ENCODE assay signal across 8 mouse cellular contexts in genomic region chr2:27552620-27553287, GRCm38 (mm10). TPM values are rescaled to one million over a fixed set of nuclear protein-coding genes. Genes with fewer than 3 reads are reported as not detected.
DNase-seq lines count a peak whose midpoint lies in the region; ATAC-seq and TF ChIP-seq lines count a peak whose summit lies in the region.

No protein-coding gene starts in this region.

- no peak for TF ChIP-seq POLR2A in testis, adult 2 months (IDR thresholded peaks at IDR 0.05; ENCODE audit: control insufficient read depth, low read depth, low read length)

- no peaks in the 10 kb centered on the region for H3K27me3 ChIP-seq in testis, adult 2 months (ENCODE audit: control insufficient read depth, insufficient read depth, low read length)
- H3K27me3 ChIP-seq in liver, postnatal 0 days (ENCODE audit: insufficient read depth, low read length), result no peaks in the 10 kb centered on the region

- no peak overlapping the region for H3K4me2 ChIP-seq in liver, postnatal 0 days (ENCODE audit: low read depth, low read length)

- H3K9me3 ChIP-seq in liver, postnatal 0 days (ENCODE audit: low read length), result no peaks in the 10 kb centered on the region

- no peaks in the 10 kb centered on the region for H3K36me3 ChIP-seq in testis, adult 2 months (ENCODE audit: control insufficient read depth, insufficient read depth, low read length)
- H3K36me3 ChIP-seq in liver, postnatal 0 days (replicated peaks; ENCODE audit: insufficient read depth, low read length), result no peaks in the 10 kb centered on the region

- no peak overlapping the region for H3K27ac ChIP-seq in testis, adult 2 months (ENCODE audit: control insufficient read depth, insufficient read depth, low read depth, low read length)
- H3K27ac ChIP-seq in liver, postnatal 0 days (ENCODE audit: low read depth), result no peak overlapping the region

- no peak overlapping the region for H3K9ac ChIP-seq in liver, postnatal 0 days (replicated peaks)

- no peak for TF ChIP-seq EP300 in liver, postnatal 0 days (IDR thresholded peaks at IDR 0.05; ENCODE audit: low read depth)

- peak; percentile 51; the same call in 1 of the 2 replicates for ATAC-seq in liver, postnatal 0 days
- ATAC-seq in inflammation-experienced regulatory T-cells, adult 6 months, result no peak

- peaks cover 4% of the 10 kb centered on the region for H3K4me1 ChIP-seq in testis, adult 2 months (ENCODE audit: control insufficient read depth, insufficient read depth, low read length)
- H3K4me1 ChIP-seq in liver, postnatal 0 days (ENCODE audit: insufficient read depth), result peaks cover 12% of the 10 kb centered on the region

- no peak overlapping the region for H3K4me3 ChIP-seq in testis, adult 2 months (ENCODE audit: control insufficient read depth, low read depth, low read length)
- H3K4me3 ChIP-seq in liver, postnatal 0 days (ENCODE audit: low read depth, low read length), result no peak overlapping the region

- no peak for DNase-seq in testis, postnatal 14 days (ENCODE audit: low spot score)
- DNase-seq in c-Kit-negative CD71-positive TER-119-positive erythroid progenitor cells, embryonic 14.5 days (ENCODE audit: low read depth, low spot score), result peak; percentile 6
- DNase-seq in frontal cortex, postnatal 14 days (ENCODE audit: low spot score in 2 of 2), result peak; percentile 44 to 74
- DNase-seq in kidney, adult 9 months, result peak; percentile 84
- DNase-seq in liver, postnatal 0 days, result peak; percentile 79
- peak; percentile 67 for DNase-seq in right cerebral cortex, adult 18-20 months

- peak; percentile 67; the same call in 1 of the 2 replicates for TF ChIP-seq CTCF in testis, adult 2 months (IDR thresholded peaks at IDR 0.05; ENCODE audit: control insufficient read depth, insufficient read depth, insufficient replicate concordance, low read depth, low read length)
- peak; percentile 93 for TF ChIP-seq CTCF in liver, postnatal 0 days (IDR thresholded peaks at IDR 0.05; ENCODE audit: low read depth)

- 20% methylated on average over 7 of the region's 7 CpGs for WGBS in liver, postnatal 0 days (ENCODE audit: insufficient replicate concordance)

RNA-seq across cellular contexts. Expression of gene Wdr5, which starts 37.8 kb away (rescaled TPM):
- 25.6 and 27.2 TPM in 2 replicates for polyA plus RNA-seq in testis, adult 2 months (2012; rRNA removed)
- 14.6 and 16.6 TPM in 2 replicates for polyA plus RNA-seq in liver, postnatal 0 days (2015; fragmentation: Nextera tagmentation; extraction: Ambion mirVana)
- polyA plus RNA-seq in inflammation-experienced regulatory T-cells, adult 6 months (2017; shearing (Covaris generic)), result 10 to 100 TPM; 15.3 to 16.2 (median 15.6) TPM

RNA-seq across cellular contexts. Expression of gene Brd3, which starts 45.3 kb away (rescaled TPM):
- polyA plus RNA-seq in testis, adult 2 months (2012; rRNA removed), result 109 and 119 TPM in 2 replicates
- polyA plus RNA-seq in liver, postnatal 0 days (2015; fragmentation: Nextera tagmentation; extraction: Ambion mirVana), result 26.2 and 29.7 TPM in 2 replicates
- 10 to 100 TPM; 28.7 to 35.5 (median 34.6) TPM for polyA plus RNA-seq in inflammation-experienced regulatory T-cells, adult 6 months (2017; shearing (Covaris generic))
